Mouse (Mus musculus): Measurements from ENCODE around the gene Elf2. TPM values are rescaled to one million over a fixed set of nuclear protein-coding genes. Genes with fewer than 3 reads are reported as not detected.

Elf2 gene
- polyA plus RNA-seq, 1 experiment from 2014 or later, result 47.1 TPM

DNA sequence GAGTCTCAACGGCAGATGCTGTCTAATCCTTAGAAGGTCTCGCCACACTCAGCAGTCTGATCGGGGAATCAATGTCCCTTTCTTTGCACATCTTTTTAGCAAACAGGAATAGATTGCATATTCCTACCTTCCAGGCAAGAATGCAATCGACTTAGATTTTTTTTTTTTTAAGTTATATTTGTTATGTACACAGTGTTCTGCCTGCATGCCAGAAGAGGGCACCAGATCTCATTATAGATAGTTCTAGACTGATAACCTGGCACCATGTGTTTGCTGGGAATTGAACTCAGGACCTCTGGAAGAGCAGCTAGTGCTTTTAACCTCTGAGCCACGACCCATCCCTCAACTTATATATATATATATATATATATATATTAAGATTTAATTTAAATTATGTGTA, 33.1 kb upstream of the Elf2 start:
- H3K4me1 ChIP-seq (replicated peaks), result peaks cover 7% of the 10 kb centered on the region
- no peak overlapping the region for H3K4me3 ChIP-seq
- 84% methylated on average over 5 of the region's 5 CpGs for WGBS
- H3K4me2 ChIP-seq, result no peak overlapping the region
- no peaks in the 10 kb centered on the region for H3K27me3 ChIP-seq
- ATAC-seq (ENCODE audit: low FRiP score), result no peak
- no peaks in the 10 kb centered on the region for H3K9me3 ChIP-seq
- H3K27ac ChIP-seq, result no peak overlapping the region
- H3K9ac ChIP-seq, result no peak overlapping the region
- H3K36me3 ChIP-seq, result no peaks in the 10 kb centered on the region

DNA sequence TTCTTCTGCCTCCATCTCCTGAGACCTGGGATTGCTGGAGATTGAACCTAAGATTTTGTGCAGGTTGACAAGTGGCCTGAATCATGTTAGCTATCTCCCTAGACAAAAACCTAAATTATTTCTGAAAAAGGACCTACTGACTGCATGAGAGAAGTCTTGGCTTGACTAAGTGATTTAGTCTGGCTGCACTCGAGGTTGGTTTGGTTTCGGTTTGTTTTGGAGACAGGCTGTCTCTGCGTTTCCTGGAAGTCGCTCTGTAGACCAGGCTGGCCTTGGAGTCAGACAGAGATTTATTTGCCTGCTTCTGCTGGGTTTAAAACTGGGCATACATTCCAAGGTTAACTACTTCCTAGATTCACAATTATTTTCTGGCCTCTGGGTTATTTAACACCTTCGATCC, 32.4 kb upstream of the Elf2 start:
- H3K4me1 ChIP-seq (replicated peaks), result peaks cover under 1% of the 10 kb centered on the region; the same call in 1 of the 2 replicates
- H3K4me3 ChIP-seq, result no peak overlapping the region
- no peaks in the 10 kb centered on the region for H3K27me3 ChIP-seq
- no peaks in the 10 kb centered on the region for H3K9me3 ChIP-seq
- H3K27ac ChIP-seq, result no peak overlapping the region
- H3K4me2 ChIP-seq, result no peak overlapping the region
- H3K36me3 ChIP-seq, result no peaks in the 10 kb centered on the region
- no peak for ATAC-seq (ENCODE audit: low FRiP score)
- 85% methylated on average over 5 of the region's 5 CpGs for WGBS
- H3K9ac ChIP-seq, result no peak overlapping the region

DNA sequence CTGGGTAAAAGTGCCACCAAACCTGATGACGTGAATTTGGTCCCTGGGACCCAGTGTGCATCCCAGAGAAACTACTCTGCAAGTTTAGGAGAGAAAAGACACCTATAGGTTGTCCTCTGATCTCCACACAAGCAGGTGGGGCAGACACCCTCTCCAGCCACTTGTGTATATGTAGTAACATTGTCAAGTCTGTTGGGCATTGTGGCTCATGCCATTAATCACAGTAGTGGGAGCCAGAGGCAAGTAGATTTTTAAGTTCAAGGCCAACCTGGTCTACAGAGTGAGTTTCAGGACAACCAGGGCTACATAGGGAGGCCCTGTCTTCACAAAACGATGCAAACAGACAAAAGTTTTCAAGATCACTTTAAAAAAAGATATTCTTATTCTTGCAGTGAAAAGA, 31.4 kb upstream of the Elf2 start:
- Histone ChIP-seq H3K4me2 (no peak overlapping the region), H3K4me3 (no peak overlapping the region), H3K36me3 (no peaks in the 10 kb centered on the region), H3K27me3 (no peaks in the 10 kb centered on the region), H3K9me3 (no peaks in the 10 kb centered on the region), H3K27ac (no peak overlapping the region), H3K9ac (no peak overlapping the region), H3K4me1 (replicated peaks) (no peaks in the 10 kb centered on the region)
- no peak for ATAC-seq (ENCODE audit: low FRiP score)
- 69% methylated on average over 2 of the region's 2 CpGs for WGBS

DNA sequence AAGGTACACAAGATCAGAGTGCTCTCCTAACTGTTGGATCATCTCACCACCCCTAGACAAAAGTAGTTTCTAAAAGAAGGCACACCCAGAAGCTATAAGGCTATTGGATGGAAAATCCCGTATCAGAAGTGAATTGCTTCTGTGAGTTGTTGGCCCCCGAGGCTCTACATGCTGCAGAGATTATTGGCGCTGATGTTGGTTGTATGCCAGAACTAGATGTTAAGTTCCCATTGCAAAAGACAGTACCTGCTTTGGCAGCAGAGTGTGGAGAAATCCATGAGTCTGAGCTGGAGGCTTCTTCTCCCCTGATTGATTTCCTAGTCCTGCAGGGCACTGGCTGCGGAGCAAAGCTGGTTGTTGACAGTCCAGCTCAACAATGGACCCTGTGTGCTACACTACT, 27.5 kb upstream of the Elf2 start:
- H3K27ac ChIP-seq, result no peak overlapping the region
- no peak overlapping the region for H3K4me3 ChIP-seq
- peaks cover 8% of the 10 kb centered on the region for H3K27me3 ChIP-seq
- H3K9ac ChIP-seq, result no peak overlapping the region
- WGBS, result 86% methylated on average over 4 of the region's 4 CpGs
- peaks cover 8% of the 10 kb centered on the region for H3K4me1 ChIP-seq (replicated peaks)
- no peak for ATAC-seq (ENCODE audit: low FRiP score)
- no peaks in the 10 kb centered on the region for H3K36me3 ChIP-seq
- no peaks in the 10 kb centered on the region for H3K9me3 ChIP-seq
- no peak overlapping the region for H3K4me2 ChIP-seq

DNA sequence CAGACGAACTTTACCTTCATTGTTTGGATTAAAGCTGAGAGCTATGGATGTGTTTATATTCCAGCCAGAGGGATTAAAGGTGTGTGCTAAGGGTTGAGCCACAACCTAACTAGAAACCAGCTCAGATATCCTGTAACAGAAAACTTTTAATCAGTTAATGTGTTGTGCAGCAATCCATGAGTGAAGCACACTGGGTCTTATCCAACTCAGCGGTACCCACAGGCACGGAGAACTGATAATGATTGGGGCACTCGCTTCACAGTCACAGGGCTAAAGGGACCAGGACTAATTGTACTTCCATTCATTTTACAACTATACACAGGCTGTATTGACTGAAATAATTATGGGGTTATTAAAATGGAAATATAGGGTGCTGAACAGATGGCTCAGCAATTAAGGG, 26.5 kb upstream of the Elf2 start:
- H3K36me3 ChIP-seq, result no peaks in the 10 kb centered on the region
- H3K9me3 ChIP-seq, result no peaks in the 10 kb centered on the region
- H3K4me3 ChIP-seq, result no peak overlapping the region
- no peak overlapping the region for H3K9ac ChIP-seq
- no peak overlapping the region for H3K27ac ChIP-seq
- 57% methylated on average over 4 of the region's 4 CpGs for WGBS
- no peak overlapping the region for H3K4me2 ChIP-seq
- peaks cover 8% of the 10 kb centered on the region for H3K4me1 ChIP-seq (replicated peaks)
- ATAC-seq (ENCODE audit: low FRiP score), result no peak
- peaks cover 8% of the 10 kb centered on the region for H3K27me3 ChIP-seq

DNA sequence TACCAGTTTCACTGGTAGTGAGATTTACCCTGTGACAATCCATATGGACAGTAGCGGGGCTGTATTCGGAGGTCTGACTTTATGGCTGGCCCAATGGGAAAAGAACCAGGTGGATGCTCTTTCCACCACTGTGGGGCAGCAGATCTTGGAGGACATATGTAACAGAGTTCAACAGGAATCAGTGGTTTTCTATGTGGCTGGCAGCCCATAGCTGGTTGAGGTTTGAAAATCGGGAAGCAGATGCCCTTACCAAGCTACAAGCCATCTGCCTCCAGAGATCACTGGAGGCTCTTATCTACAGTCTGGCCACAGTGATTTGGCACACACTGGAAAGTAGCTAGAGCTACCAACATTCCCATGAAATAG, 25.0 kb upstream of the Elf2 start:
- peak overlapping the region; percentile 70 for H3K4me2 ChIP-seq
- H3K9me3 ChIP-seq, result no peaks in the 10 kb centered on the region
- no peak; the same call in 1 of the 2 replicates for ATAC-seq (ENCODE audit: low FRiP score)
- no peaks in the 10 kb centered on the region for H3K36me3 ChIP-seq
- H3K27me3 ChIP-seq, result peaks cover 21% of the 10 kb centered on the region
- H3K4me3 ChIP-seq, result peak overlapping the region; percentile 39
- no peak overlapping the region for H3K9ac ChIP-seq
- 11% methylated on average over 3 of the region's 3 CpGs for WGBS
- no peak overlapping the region for H3K27ac ChIP-seq
- peaks cover 8% of the 10 kb centered on the region for H3K4me1 ChIP-seq (replicated peaks)

DNA sequence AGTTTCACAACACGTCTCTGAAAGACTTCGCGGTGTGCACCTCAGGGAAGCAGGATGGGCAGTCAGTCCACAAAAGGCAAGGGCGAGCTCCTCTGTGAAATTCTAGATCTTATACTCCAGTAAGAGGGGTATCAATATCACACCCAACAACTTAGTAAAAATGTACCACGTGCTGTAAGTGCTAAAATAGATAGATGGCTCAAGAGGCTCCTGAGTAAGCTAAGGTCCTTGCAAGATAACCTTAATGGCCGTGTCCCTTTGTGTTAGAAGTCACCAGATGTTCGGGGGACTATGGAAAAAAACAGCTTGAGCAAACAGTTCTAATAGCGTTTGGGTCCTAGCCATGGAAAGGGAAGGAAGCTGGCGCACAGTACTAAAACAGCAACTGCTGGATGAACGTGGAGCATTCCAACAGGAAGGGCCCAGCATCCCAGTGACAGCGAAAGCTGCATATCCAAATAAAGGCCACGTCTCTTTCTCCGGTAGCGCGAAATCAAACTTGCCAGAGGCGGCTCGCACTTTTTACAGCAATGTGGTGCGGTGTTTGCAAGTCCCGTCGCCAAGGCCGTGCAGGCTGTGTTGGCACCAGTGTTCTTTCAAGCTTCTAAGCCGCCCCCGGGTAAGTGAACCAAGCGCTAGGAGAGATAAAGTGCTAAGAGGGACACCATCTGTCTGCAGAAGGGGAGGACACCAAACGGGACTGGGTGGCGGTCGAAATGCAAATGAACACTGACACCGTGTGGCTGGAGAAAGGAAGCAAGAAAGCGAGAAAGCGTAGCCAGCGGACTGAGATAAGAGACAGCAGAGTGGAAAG, 24.4 kb upstream of the Elf2 start:
- Histone ChIP-seq H3K27ac (0 out of 2 replicates have a peak overlapping the region, but pooled peaks have one; percentile 1), H3K4me1 (replicated peaks) (peaks cover 8% of the 10 kb centered on the region), H3K4me3 (peak overlapping the region; percentile 39), H3K9ac (peak overlapping the region; percentile 66), H3K36me3 (no peaks in the 10 kb centered on the region), H3K9me3 (no peaks in the 10 kb centered on the region), H3K27me3 (peaks cover 27% of the 10 kb centered on the region), H3K4me2 (peak overlapping the region; percentile 70)
- 7% methylated on average over 31 of the region's 31 CpGs for WGBS
- ATAC-seq (ENCODE audit: low FRiP score), result peak; percentile 90

DNA sequence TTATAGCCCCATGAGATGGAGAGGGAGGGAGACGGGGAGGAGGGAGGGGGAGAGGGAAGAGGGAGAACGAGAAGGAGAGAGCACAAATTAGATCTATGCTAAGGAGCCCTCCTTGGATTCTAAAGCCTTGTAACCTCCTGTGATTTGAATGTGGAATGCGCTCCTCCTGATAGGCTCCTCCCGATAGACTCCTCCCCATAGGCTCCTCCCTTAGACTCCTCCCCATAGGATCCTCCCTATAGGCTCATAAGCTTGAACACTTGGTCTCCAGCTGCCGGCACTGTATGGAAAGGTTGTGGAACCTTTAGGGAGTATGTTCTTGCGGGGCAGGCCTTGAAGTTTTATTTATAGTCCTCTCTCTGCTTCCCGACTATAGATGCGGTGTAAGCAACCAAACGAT, 20.6 kb upstream of the Elf2 start:
- Histone ChIP-seq H3K9me3 (no peaks in the 10 kb centered on the region), H3K27me3 (peaks cover 56% of the 10 kb centered on the region), H3K27ac (no peak overlapping the region), H3K36me3 (no peaks in the 10 kb centered on the region), H3K4me2 (no peak overlapping the region), H3K4me1 (replicated peaks) (peaks cover 17% of the 10 kb centered on the region), H3K4me3 (no peak overlapping the region), H3K9ac (no peak overlapping the region)
- no peak for ATAC-seq (ENCODE audit: low FRiP score)
- WGBS, result 33% methylated on average over 9 of the region's 9 CpGs

DNA sequence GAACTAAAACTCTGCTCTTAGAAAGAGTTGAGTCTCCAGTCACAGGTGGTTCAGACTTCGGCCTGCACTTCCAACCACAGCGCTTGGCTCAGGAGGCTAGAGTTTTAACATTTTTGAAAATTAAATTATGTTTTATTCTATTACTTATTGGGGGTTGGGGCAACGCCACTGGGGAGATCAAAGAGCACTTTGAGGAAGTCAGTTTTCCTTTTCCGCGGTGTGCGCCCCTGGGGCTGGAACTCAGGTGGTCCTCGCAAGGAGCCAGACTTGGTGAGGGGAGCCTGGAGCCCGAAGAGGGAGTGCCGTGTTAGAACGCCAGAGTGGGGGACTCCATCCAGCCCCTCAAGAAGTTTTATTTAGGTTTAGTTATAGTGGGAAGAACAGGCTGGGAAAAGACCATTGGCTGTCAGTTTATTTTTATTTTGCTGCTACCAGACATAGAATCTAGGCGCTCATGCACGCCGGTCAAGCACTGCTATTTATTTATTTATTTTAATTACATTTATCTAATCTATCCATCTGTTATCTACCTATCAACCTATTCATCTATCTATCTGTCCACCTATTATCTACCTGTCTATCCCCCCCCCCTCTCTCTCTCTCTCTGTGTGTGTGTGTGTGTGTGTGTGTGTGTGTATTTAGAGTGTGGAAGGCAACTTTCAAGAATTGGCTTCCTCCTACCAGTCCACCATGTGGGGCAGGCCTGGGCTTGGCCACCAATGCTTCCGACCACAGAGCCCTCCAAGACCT, 19.3 kb upstream of the Elf2 start:
- Histone ChIP-seq H3K27ac (no peak overlapping the region), H3K27me3 (peaks cover 56% of the 10 kb centered on the region), H3K4me3 (no peak overlapping the region; the same call in 1 of the 2 replicates), H3K9ac (no peak overlapping the region), H3K9me3 (no peaks in the 10 kb centered on the region), H3K36me3 (no peaks in the 10 kb centered on the region), H3K4me1 (replicated peaks) (peaks cover 13% of the 10 kb centered on the region), H3K4me2 (peak overlapping the region; percentile 63)
- no peak for ATAC-seq (ENCODE audit: low FRiP score)
- WGBS, result 25% methylated on average over 14 of the region's 14 CpGs

DNA sequence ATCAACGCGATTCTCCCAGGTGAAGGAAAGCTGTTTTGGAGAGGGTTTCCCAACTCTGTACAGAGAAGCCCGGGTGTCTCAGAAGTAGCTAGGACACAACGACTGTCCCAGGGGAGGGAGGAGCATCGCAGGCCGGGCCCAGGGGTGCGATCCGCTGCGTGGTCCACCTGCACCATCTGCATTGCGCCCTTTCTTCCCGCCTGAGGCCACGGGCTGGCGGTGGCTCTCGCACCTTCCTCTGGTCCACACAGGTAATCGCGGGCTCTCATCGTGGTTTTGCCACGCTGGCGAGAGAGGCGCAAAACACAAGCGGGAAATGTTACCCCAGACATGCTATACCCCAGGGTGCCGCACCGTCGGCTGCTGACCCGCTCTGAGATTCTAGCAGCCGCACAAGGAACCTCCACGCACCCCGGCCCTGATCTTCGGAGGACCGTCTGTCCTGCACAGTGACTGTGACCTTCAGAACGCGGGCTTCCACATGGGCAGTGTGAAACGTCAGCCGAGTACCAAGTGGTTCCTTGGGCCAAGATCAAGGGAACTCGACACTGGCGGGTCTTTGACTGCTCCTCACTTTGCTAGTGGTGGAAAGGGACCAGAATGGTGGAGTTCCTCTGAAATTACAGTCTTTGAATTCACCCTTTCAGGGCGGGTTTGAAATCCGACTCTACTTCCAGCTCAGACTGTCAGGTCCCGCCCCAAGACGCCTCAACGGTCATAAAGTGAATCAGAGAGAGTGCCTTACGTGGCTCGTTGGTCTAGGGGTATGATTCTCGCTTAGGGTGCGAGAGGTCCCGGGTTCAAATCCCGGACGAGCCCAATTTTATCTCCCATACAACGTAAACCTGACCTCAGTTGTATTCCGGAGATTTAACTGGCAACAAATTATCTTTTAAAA, 18.4 kb upstream of the Elf2 start:
- H3K9ac ChIP-seq, result peak overlapping the region; percentile 69
- peak; percentile 61 for ATAC-seq (ENCODE audit: low FRiP score)
- WGBS, result under 1% methylated on average over 50 of the region's 50 CpGs
- H3K27me3 ChIP-seq, result peaks cover 53% of the 10 kb centered on the region
- H3K4me1 ChIP-seq (replicated peaks), result peaks cover 9% of the 10 kb centered on the region
- no peaks in the 10 kb centered on the region for H3K9me3 ChIP-seq
- no peak overlapping the region for H3K27ac ChIP-seq
- no peaks in the 10 kb centered on the region for H3K36me3 ChIP-seq
- H3K4me2 ChIP-seq, result peak overlapping the region; percentile 63
- H3K4me3 ChIP-seq, result peak overlapping the region; percentile 44

DNA sequence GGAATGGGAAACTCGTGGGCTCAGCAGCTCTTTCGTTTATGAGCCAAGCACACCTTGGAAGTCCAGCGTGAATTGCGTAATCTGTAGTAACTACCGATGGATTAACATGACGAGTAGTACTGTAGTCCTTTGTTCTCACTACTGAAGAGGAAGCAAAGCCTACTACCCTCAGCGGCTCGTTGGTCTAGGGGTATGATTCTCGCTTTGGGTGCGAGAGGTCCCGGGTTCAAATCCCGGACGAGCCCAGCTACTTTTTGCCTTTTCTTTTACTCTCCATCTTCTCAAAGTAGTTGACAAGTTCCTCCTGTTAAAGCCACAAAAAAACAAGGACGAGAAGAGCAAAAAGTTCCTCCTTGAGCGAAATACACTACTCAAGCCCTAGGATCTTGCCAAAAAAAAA, 17.7 kb upstream of the Elf2 start:
- Histone ChIP-seq H3K4me1 (replicated peaks) (peaks cover 9% of the 10 kb centered on the region), H3K4me2 (peak overlapping the region; percentile 63), H3K4me3 (peak overlapping the region; percentile 44), H3K36me3 (no peaks in the 10 kb centered on the region), H3K27me3 (peaks cover 48% of the 10 kb centered on the region), H3K9me3 (no peaks in the 10 kb centered on the region), H3K9ac (no peak overlapping the region), H3K27ac (no peak overlapping the region)
- no peak for ATAC-seq (ENCODE audit: low FRiP score)
- under 1% methylated on average over 15 of the region's 15 CpGs for WGBS

DNA sequence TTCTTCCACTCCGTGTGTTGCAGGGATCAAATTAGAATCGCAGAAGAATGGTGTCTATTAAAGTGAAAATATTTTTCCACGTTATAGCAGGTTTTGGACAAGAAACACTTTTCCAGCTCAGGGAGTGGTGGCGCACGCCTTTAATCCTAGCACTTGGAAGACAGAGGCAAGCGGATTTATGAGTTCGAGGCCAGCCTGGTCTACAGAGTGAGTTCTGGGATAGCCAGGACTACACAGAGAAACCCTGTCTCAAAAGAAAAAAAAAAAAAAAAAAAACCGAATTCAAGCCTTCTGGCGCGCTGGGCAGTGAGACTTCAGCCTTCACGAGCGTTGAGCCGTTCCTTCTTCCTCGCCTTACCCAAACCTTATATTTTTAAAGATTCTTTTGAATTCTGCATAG, 17.2 kb upstream of the Elf2 start:
- no peak overlapping the region for H3K27ac ChIP-seq
- peak overlapping the region; percentile 63; the same call in 1 of the 2 replicates for H3K4me2 ChIP-seq
- H3K9me3 ChIP-seq, result no peaks in the 10 kb centered on the region
- H3K27me3 ChIP-seq, result peaks cover 48% of the 10 kb centered on the region
- H3K4me3 ChIP-seq, result peak overlapping the region; percentile 44
- H3K9ac ChIP-seq, result no peak overlapping the region
- no peaks in the 10 kb centered on the region for H3K36me3 ChIP-seq
- ATAC-seq (ENCODE audit: low FRiP score), result no peak
- 11% methylated on average over 14 of the region's 14 CpGs for WGBS
- H3K4me1 ChIP-seq (replicated peaks), result peaks cover 9% of the 10 kb centered on the region

Data from hindbrain, embryonic 13.5 days (tissue).